Mouse (Mus musculus) stomach, adult 2 months (tissue): ENCODE data around the gene Thap3. TPM values are rescaled to one million over a fixed set of nuclear protein-coding genes. Genes with fewer than 3 reads are reported as not detected.

ENCODE experiments used
- polyA plus RNA-seq: library from polyadenylated mRNA; depleted of rRNA; stranded (reverse); fragments of >200 nt; gene quantifications from 2 replicates; pipeline ENCODE4 v1.2.3, GENCODE M21; 2012; rRNA removed

The Thap3 gene
- 24.8 and 27.2 TPM in 2 replicates for polyA plus RNA-seq

GRCm38 (mm10) chr4:151988342-151989109, at the start of gene Thap3:
TSS of gene Thap3 (minus strand) at chr4:151988997.

DNA sequence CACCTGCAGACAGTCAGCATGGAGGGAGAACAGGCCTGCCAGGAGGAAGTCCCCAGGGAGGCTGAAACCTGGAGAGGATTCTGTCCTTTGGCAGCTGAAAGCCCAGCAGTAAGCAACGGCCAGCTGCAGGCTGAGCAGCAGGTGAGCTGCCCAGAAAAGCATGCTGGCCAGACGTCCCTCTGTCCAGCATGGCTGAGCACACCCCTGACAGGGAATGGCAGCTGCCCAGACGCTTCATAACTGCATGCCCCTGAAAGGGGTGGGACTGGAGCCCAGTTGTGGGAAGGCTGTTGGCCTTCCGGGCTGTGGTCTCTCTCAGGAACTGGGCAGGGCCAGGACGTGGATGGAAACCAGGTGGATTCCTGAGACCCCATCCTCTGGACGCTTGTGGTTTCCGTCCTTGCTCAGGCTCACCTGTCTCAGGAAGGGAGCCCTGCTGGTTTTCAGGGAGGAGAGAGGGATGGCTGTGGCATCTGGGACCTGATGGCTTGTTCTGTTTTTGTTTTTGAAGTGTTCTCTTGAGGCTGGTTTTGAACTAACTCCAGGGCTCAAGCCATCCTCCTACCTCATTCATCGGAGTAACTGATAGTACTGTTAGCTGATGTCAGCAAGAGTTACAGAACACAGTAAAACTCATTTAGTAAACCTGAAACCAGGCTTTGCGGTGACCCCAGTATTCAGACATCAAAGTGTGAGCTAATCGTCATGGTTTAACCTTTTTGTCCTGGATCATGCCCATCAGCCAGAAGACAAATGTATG, 49.6 kb upstream of the Thap3 start, which contains the start of gene Tas1r1:
Gene Tas1r1, minus strand, starts transcription at position 344 of the 760 bp plus-strand sequence.

DNA sequence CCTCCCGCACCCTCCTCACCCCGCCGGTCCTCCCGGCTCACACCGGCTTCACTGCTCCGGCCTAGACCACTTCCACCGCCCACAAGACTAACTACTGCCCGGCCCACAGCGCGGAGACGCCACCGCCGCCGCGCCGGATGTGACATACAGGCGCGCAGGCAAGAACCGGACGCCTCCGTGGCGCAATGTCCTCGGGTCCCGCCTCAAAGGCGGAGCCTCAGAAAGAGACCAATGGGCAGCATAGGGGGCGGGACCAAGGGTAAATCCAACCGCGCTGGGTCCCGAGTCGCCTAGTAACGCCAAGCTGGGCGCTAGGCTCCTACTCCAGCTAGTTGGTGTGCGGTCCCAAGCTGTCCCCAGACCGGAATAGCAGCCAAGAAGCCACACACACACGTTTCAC, 38.7 kb upstream of the Thap3 start, which contains the start of gene Zbtb48:
Gene Zbtb48, minus strand, starts transcription at position 148 of the 400 bp plus-strand sequence.

DNA sequence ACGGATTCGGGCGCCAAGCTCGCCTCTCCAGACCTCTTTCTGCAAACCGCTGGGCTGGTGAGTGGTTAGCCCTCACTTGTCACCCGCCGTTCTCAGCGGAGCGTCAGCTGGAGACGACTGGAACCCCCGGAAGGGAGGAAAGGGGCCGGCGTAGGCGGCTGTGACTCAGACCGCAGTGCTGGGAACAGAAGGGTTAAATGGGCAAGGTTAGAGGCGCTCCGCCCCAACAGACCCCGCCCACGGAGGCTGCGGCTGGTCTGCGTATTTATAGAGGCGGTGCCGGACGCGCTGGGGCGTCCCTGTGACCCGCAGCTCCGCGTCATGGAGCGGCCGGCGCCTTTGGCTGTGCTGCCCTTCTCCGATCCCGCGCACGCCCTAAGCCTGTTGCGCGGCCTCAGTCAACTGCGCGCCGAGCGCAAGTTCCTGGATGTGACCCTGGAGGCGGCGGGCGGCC, 19.9 kb upstream of the Thap3 start, which contains the start of gene Klhl21:
Gene Klhl21, plus strand, starts transcription at position 182 of the 454 bp plus-strand sequence.

GRCm38 (mm10) chr4:151996173-151996950, 7.6 kb upstream of the Thap3 start, which contains the start of gene Phf13:
TSS of gene Phf13 (minus strand) at chr4:151996258.

DNA sequence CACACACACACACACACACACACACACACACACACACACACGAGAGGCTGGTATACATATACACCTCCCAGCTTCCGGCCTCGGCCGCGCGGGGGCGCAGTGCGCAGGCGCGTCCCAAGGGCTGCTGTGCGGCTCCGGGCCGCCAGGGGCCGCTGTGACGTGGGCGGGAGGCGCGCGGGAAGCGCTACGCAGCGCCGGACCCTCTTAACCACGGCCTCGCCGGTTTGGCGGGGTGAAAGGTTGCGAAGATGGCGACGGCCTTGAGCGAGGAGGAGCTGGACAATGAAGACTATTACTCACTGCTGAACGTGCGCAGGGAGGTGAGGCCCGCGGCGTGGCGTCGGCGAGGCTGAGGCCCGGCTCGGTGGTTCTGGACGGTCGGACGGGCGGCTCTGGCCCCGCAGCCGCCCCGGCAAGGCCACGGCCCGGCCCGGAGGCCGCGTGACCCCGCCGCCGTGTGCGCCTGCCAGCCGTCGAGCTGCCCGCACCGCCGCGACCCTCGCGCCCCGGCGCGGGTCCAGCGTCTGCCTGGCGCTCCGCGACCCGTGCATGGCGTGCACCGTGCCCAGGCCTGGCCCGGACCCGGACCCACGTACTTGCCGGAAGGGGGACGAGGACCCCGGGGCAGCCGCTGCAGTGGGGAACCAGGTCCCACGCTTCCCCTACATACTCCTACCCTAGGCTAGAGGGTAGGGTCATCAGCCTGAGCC, 55.1 kb downstream of the Thap3 start, which contains the start of gene Dnajc11:
Gene Dnajc11, plus strand, starts transcription at position 187 of the 710 bp plus-strand sequence.

Other genes starting within 250 kb of the Thap3 start
- gene Camta1, start 127.1 kb downstream of the Thap3 start, polyA plus RNA-seq: 1.7 and 2.2 TPM in 2 replicates
- 30.7 and 31.8 TPM in 2 replicates for gene Dnajc11, start 55.3 kb downstream of the Thap3 start, polyA plus RNA-seq
- 5.0 and 7.2 TPM in 2 replicates for gene Phf13, start 7.3 kb upstream of the Thap3 start, polyA plus RNA-seq
- 26.2 and 55.1 TPM in 2 replicates for gene Klhl21, start 19.8 kb upstream of the Thap3 start, polyA plus RNA-seq
- 8.3 and 10.3 TPM in 2 replicates for gene Zbtb48, start 38.7 kb upstream of the Thap3 start, polyA plus RNA-seq
- 0.05 TPM in 1 of 2 replicates, not detected in the other for gene Tas1r1, start 49.6 kb upstream of the Thap3 start, polyA plus RNA-seq
- gene Nol9, start 50.3 kb upstream of the Thap3 start, polyA plus RNA-seq: 8.2 and 8.6 TPM in 2 replicates
- 13.5 and 14.7 TPM in 2 replicates for gene Plekhg5, start 83.5 kb upstream of the Thap3 start, polyA plus RNA-seq
- gene Tnfrsf25, start 126.9 kb upstream of the Thap3 start, polyA plus RNA-seq: 3.6 and 4.1 TPM in 2 replicates
- gene Espn, start 163.4 kb upstream of the Thap3 start, polyA plus RNA-seq: 35.6 and 61.3 TPM in 2 replicates
- 1.4 and 2.2 TPM in 2 replicates for gene Hes2, start 169.9 kb upstream of the Thap3 start, polyA plus RNA-seq
- 20.9 and 22.8 TPM in 2 replicates for gene Acot7, start 189.1 kb upstream of the Thap3 start, polyA plus RNA-seq